Mouse (Mus musculus) erythroblast, embryonic 14.5 days (primary cell): ENCODE data around the gene Atpif1. TPM values are rescaled to one million over a fixed set of nuclear protein-coding genes. Genes with fewer than 3 reads are reported as not detected.
A peak's percentile ranks its signal among the peaks of the same experiment; 100 is the strongest.
"Not testable (repeated sequence)": the region's sequence is repeated elsewhere in the genome, so short reads cannot be mapped to it uniquely, and the experiment has no call there.

Source experiments
- H3K27me3 ChIP-seq: 2 replicates; pipeline ENCODE4 v1.6.1; 2012; ENCODE audit warnings: inconsistent platforms; ENCODE audit not compliant: control insufficient read depth
- H3K36me3 ChIP-seq: 2 replicates; pipeline ENCODE4 v1.6.1; 2012; ENCODE audit warnings: mild to moderate bottlenecking, inconsistent platforms; ENCODE audit not compliant: control insufficient read depth
- H3K4me1 ChIP-seq: 2 replicates; pipeline ENCODE4 v1.6.1; 2012; ENCODE audit warnings: inconsistent platforms; ENCODE audit not compliant: control insufficient read depth
- H3K4me3 ChIP-seq: replicated peaks from 2 replicates; pipeline ENCODE3; 2012; ENCODE audit warnings: moderate library complexity, mild to moderate bottlenecking, inconsistent platforms
- H3K9me3 ChIP-seq: 2 replicates; pipeline ENCODE4 v1.6.1; 2012; ENCODE audit warnings: low read length, inconsistent platforms, mixed read lengths; ENCODE audit not compliant: control insufficient read depth
- GATA1 ChIP-seq: IDR thresholded peaks from 2 replicates; pipeline ENCODE4 v1.6.1; 2012; ENCODE audit warnings: low read length, inconsistent platforms, mixed read lengths
- TAL1 ChIP-seq: IDR thresholded peaks from 3 replicates; pipeline ENCODE4 v1.6.1; 2012; ENCODE audit warnings: low read length, inconsistent platforms, mixed read lengths
- polyA plus RNA-seq: library from polyadenylated mRNA; stranded (reverse); fragments of >175 nt; gene quantifications from 2 replicates; pipeline ENCODE4 v1.2.3, GENCODE M21; 2012

Atpif1 gene
- polyA plus RNA-seq, 1 experiment = 103 TPM

DNA sequence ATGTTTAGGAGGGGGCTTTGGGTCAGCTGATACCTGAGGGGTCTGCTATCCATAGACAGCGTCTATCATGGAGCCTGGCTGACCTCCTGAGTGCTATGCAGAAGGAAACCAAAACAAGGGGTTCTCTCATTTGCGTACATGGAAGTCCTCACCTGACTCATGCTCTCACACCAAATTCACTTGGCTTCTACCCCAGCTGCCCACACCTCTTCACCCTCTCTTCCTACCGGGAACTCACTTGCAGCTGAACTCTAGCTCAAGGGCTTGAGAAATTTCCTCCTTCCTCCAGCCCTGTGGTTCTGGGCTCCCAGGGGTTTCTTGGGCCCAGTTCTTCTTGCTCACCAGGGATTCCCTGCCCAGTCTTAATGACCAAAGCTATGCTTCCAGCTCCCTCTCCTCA is 29.8 kb upstream of the Atpif1 start:
- Histone ChIP-seq H3K4me1 (no peaks in the 10 kb centered on the region; the same call in 1 of the 2 replicates), H3K36me3 (no peaks in the 10 kb centered on the region), H3K9me3 (no peaks in the 10 kb centered on the region), H3K4me3 (no peak overlapping the region), H3K27me3 (no peaks in the 10 kb centered on the region; the same call in 1 of the 2 replicates)
- TF ChIP-seq GATA1 = no peak
- no peak for TF ChIP-seq TAL1

GRCm38 (mm10) chr4:132555550-132555949 is 22.1 kb upstream of the Atpif1 start:
- H3K4me3 ChIP-seq, H3K27me3 ChIP-seq, H3K9me3 ChIP-seq: not testable (repeated sequence)
- H3K4me1 ChIP-seq = peaks cover 22% of the 10 kb centered on the region
- peaks cover 48% of the 10 kb centered on the region for H3K36me3 ChIP-seq

- H3K4me3 ChIP-seq = no peak overlapping the region
- TF ChIP-seq GATA1 (no peak), TAL1 (no peak)
- no peaks in the 10 kb centered on the region for H3K9me3 ChIP-seq
- H3K36me3 ChIP-seq = peaks cover 57% of the 10 kb centered on the region
- no peaks in the 10 kb centered on the region for H3K27me3 ChIP-seq
- peaks cover 22% of the 10 kb centered on the region for H3K4me1 ChIP-seq
Observed at GRCm38 (mm10) chr4:132554653-132555052, 21.2 kb upstream of the Atpif1 start.

DNA sequence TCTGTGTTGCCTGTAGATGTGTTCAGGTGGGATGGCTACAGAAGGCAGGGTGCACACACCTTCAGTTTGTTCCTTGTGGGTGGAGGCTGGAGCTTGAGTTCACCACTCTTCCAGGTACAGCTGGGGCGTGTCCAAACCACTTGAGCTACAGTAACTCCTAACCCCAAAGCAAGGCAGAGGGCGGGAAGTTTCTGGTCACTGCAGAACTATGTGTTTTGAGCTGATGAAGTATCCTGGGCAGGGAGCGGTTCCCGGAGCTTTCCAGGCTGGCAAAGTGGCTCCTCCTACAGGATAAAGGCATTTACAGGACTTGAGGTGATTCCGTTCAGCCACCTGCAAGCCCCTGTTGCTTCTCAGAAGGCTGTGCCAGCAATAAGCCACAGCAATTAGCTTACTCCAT is 20.8 kb upstream of the Atpif1 start:
- Histone ChIP-seq H3K4me3 (no peak overlapping the region), H3K36me3 (peaks cover 61% of the 10 kb centered on the region), H3K4me1 (peaks cover 22% of the 10 kb centered on the region), H3K27me3 (no peaks in the 10 kb centered on the region), H3K9me3 (no peaks in the 10 kb centered on the region)
- TF ChIP-seq TAL1 (no peak), GATA1 (no peak)

DNA sequence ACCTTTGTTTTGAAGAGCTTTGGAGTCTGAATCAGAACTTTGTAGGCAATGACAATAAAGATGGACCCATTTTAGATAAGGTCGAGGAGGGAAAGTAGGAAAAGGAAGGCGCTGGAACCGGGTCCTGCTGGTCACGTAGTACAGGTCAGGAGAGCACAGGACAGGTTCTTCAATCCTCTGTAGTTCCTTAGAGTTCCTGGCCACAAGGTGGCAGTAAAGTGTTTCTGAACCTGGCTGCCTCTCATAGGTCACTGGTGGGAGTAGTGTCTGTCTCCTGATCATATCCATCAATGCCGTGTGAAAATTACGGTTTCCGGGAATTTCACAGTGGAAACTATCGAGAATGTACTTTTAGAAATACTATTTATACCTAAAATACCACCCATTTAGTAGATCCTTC is 12.4 kb upstream of the Atpif1 start:
- no peak for TF ChIP-seq GATA1
- TF ChIP-seq TAL1 = no peak
- Histone ChIP-seq H3K4me3 (no peak overlapping the region), H3K4me1 (peaks cover 15% of the 10 kb centered on the region), H3K27me3 (no peaks in the 10 kb centered on the region), H3K9me3 (no peaks in the 10 kb centered on the region), H3K36me3 (peaks cover 99% of the 10 kb centered on the region)

DNA sequence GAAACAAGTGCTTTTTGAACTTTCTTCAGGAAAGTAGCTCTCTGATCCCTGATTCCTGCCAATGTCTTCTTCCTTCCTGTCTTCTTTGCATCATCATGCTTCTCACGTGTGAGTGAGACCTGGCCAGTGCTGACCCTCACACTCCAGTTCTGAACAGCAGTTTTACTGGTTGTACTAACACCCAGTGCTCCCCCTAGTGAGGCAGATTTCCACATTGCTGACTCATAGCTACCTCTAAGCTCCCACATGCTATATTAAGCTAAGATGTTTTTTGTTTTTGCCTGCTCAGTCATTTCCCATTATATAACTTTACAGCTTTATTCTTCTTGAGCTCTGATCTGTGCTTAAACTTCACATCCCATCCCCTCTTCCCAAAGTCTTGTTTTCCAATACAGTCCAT is 9.3 kb upstream of the Atpif1 start:
- Histone ChIP-seq H3K4me1 (peaks cover 32% of the 10 kb centered on the region), H3K4me3 (no peak overlapping the region), H3K27me3 (no peaks in the 10 kb centered on the region), H3K9me3 (no peaks in the 10 kb centered on the region), H3K36me3 (peaks cover 99% of the 10 kb centered on the region)
- TF ChIP-seq TAL1 = no peak
- TF ChIP-seq GATA1 = no peak

- H3K4me1 ChIP-seq = peaks cover 42% of the 10 kb centered on the region
Observed at GRCm38 (mm10) chr4:132541413-132541812, 8.0 kb upstream of the Atpif1 start.

GRCm38 (mm10) chr4:132539481-132539880 is 6.0 kb upstream of the Atpif1 start:
- Histone ChIP-seq H3K4me3 (no peak overlapping the region), H3K27me3 (no peaks in the 10 kb centered on the region), H3K9me3 (no peaks in the 10 kb centered on the region), H3K4me1 (peaks cover 49% of the 10 kb centered on the region), H3K36me3 (peaks cover 78% of the 10 kb centered on the region)
- no peak for TF ChIP-seq TAL1
- TF ChIP-seq GATA1 = no peak

More at GRCm38 (mm10) chr4:132541413-132541812, 8.0 kb upstream of the Atpif1 start:
- no peak for TF ChIP-seq GATA1
- no peak for TF ChIP-seq TAL1
- H3K36me3 ChIP-seq = peaks cover 97% of the 10 kb centered on the region
- H3K4me3 ChIP-seq = no peak overlapping the region
- no peaks in the 10 kb centered on the region for H3K27me3 ChIP-seq
- no peaks in the 10 kb centered on the region for H3K9me3 ChIP-seq

GRCm38 (mm10) chr4:132535406-132536121 is 2.1 kb upstream of the Atpif1 start, which contains the start of gene Dnajc8:
Gene Dnajc8 (plus strand): TSS chr4:132535550.
- H3K36me3 ChIP-seq = peaks cover 63% of the 10 kb centered on the region
- no peaks in the 10 kb centered on the region for H3K9me3 ChIP-seq
- H3K4me3 ChIP-seq = peak within 1 kb of the TSS; percentile 76
- H3K4me1 ChIP-seq = peaks cover 60% of the 10 kb centered on the region
- no peaks in the 10 kb centered on the region for H3K27me3 ChIP-seq
- TF ChIP-seq GATA1 = peak; percentile 45; the same call in 1 of the 2 replicates
- no peak for TF ChIP-seq TAL1
